Mouse (Mus musculus): ENCODE measurements around the gene Ppp1r36.

DNA sequence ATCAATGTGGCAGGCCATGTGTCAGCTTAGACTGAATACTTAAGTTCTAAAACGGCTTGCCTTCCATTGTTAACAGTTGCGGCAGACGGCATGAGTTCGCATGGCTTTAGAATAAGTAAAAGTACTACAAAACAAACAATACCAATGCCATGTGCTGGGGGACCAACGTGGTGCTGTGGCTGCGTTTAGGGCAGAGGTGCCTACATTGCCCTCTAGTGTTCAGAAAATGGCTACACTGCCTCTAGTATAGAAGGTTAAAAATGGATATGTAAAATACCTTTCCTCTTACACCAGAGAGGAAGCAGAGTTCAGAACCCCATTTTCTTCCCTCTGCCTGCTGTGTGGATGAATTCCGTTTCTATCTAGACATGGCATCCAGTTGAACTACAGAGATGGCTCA lies 40.7 kb upstream of the Ppp1r36 start:
- no peak for TF ChIP-seq GATA1 (IDR thresholded peaks at IDR 0.05; ENCODE audit: low read length)
- TF ChIP-seq TAL1 (IDR thresholded peaks at IDR 0.05; ENCODE audit: low read length): no peak

All from erythroblast, embryonic 14.5 days (primary cell).